Mouse (Mus musculus) liver, postnatal 0 days (tissue): ENCODE data around the gene AU022252.
A peak's percentile ranks its signal among the peaks of the same experiment; 100 is the strongest.

Experiments used
- CTCF ChIP-seq: sonication (generic); IDR thresholded peaks from 2 replicates; pipeline ENCODE4 v1.5.1; 2016; ENCODE audit warnings: antibody characterized with exemption, low read depth
- EP300 ChIP-seq: IDR thresholded peaks from 2 replicates; pipeline ENCODE4 v1.6.1; 2016; ENCODE audit warnings: antibody characterized with exemption, low read depth, mild to moderate bottlenecking

DNA sequence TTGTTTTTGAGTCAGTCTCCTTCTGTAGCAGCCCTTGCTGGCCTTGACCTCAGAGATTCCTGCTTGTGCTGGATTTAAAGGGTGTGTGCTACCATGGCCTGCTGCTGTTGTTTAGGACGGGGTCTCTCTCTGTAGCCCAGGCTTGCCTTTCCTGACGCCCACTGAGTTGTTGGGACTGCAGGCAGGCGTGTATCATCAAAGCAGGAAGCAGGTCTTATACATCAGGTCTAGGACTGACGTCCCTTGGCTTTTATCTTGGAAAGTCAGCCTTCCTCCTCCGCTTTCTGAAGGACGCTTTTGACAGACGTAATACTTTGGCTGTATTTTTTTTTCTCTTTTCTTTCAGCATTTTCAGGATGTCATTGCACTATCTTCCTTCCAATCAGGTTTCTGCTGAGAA is 66.6 kb downstream of the AU022252 start:
- TF ChIP-seq CTCF (no peak), EP300 (peak; percentile 17; the same call in 1 of the 2 replicates)
